Mouse (Mus musculus): Measurements from ENCODE around the gene Kat2b.
"Not testable (repeated sequence)": the region's sequence is repeated elsewhere in the genome, so short reads cannot be mapped to it uniquely, and the experiment has no call there.

The Kat2b gene

GRCm38 (mm10) chr17:53650251-53650661, 83.6 kb downstream of the Kat2b start:
- in situ Hi-C loops (cut with MboI; ENCODE audit: low pct_unique_long_range_greater_than_20kb in 1 of 2, low sequenced_read_pairs in 2 of 2, unreplicated experiment in 1 of 2), result no loop called here

- in situ Hi-C loops (cut with MboI; ENCODE audit: low pct_unique_long_range_greater_than_20kb in 1 of 2, low sequenced_read_pairs in 2 of 2, unreplicated experiment in 1 of 2), result no loop called here
These were observed 87.9 kb downstream of the Kat2b start for GRCm38 (mm10) chr17:53654596-53654995.

- in situ Hi-C loops (cut with MboI; ENCODE audit: low pct_unique_long_range_greater_than_20kb in 1 of 2, low sequenced_read_pairs in 2 of 2, unreplicated experiment in 1 of 2), result no loop called here
These were observed 88.4 kb downstream of the Kat2b start for GRCm38 (mm10) chr17:53655081-53655480.

- in situ Hi-C loops (cut with MboI; ENCODE audit: low pct_unique_long_range_greater_than_20kb in 1 of 2, low sequenced_read_pairs in 2 of 2, unreplicated experiment in 1 of 2), result no loop called here
These were observed 89.3 kb downstream of the Kat2b start for GRCm38 (mm10) chr17:53655959-53656358.

- in situ Hi-C loops (cut with MboI; ENCODE audit: low pct_unique_long_range_greater_than_20kb in 1 of 2, low sequenced_read_pairs in 2 of 2, unreplicated experiment in 1 of 2), result no loop called here
These were observed 89.8 kb downstream of the Kat2b start for GRCm38 (mm10) chr17:53656369-53656860.

- in situ Hi-C loops (cut with MboI; ENCODE audit: low pct_unique_long_range_greater_than_20kb in 1 of 2, low sequenced_read_pairs in 2 of 2, unreplicated experiment in 1 of 2), result not testable (repeated sequence)
These were observed 90.7 kb downstream of the Kat2b start for GRCm38 (mm10) chr17:53657391-53657790.

GRCm38 (mm10) chr17:53658668-53659067, 92.0 kb downstream of the Kat2b start:
- in situ Hi-C loops (cut with MboI; ENCODE audit: low pct_unique_long_range_greater_than_20kb in 1 of 2, low sequenced_read_pairs in 2 of 2, unreplicated experiment in 1 of 2), result no loop called here

GRCm38 (mm10) chr17:53659230-53659629, 92.6 kb downstream of the Kat2b start:
- in situ Hi-C loops (cut with MboI; ENCODE audit: low pct_unique_long_range_greater_than_20kb in 1 of 2, low sequenced_read_pairs in 2 of 2, unreplicated experiment in 1 of 2), result no loop called here

GRCm38 (mm10) chr17:53659738-53660137, 93.1 kb downstream of the Kat2b start:
- in situ Hi-C loops (cut with MboI; ENCODE audit: low pct_unique_long_range_greater_than_20kb in 1 of 2, low sequenced_read_pairs in 2 of 2, unreplicated experiment in 1 of 2), result no loop called here

GRCm38 (mm10) chr17:53661056-53661840, 94.6 kb downstream of the Kat2b start:
- in situ Hi-C loops (cut with MboI; ENCODE audit: low pct_unique_long_range_greater_than_20kb in 1 of 2, low sequenced_read_pairs in 2 of 2, unreplicated experiment in 1 of 2), result no loop called here

- in situ Hi-C loops (cut with MboI; ENCODE audit: low pct_unique_long_range_greater_than_20kb in 1 of 2, low sequenced_read_pairs in 2 of 2, unreplicated experiment in 1 of 2), result no loop called here
These were observed 97.6 kb downstream of the Kat2b start for GRCm38 (mm10) chr17:53664267-53664666.

GRCm38 (mm10) chr17:53664703-53665382, 98.2 kb downstream of the Kat2b start:
- in situ Hi-C loops (cut with MboI; ENCODE audit: low pct_unique_long_range_greater_than_20kb in 1 of 2, low sequenced_read_pairs in 2 of 2, unreplicated experiment in 1 of 2), result no loop called here

GRCm38 (mm10) chr17:53670453-53670852, 103.8 kb downstream of the Kat2b start:
- in situ Hi-C loops (cut with MboI; ENCODE audit: low pct_unique_long_range_greater_than_20kb in 1 of 2, low sequenced_read_pairs in 2 of 2, unreplicated experiment in 1 of 2), result no loop called here

GRCm38 (mm10) chr17:53678716-53679115, 112.1 kb downstream of the Kat2b start:
- in situ Hi-C loops (cut with MboI; ENCODE audit: low pct_unique_long_range_greater_than_20kb in 1 of 2, low sequenced_read_pairs in 2 of 2, unreplicated experiment in 1 of 2), result no loop called here

- in situ Hi-C loops (cut with MboI; ENCODE audit: low pct_unique_long_range_greater_than_20kb in 1 of 2, low sequenced_read_pairs in 2 of 2, unreplicated experiment in 1 of 2), result no loop called here
These were observed 121.7 kb downstream of the Kat2b start for GRCm38 (mm10) chr17:53688321-53688720.

GRCm38 (mm10) chr17:53688877-53689802, 122.5 kb downstream of the Kat2b start, which contains the start of gene Sgo1:
Sgo1 (minus strand) TSS chr17:53689333.
- in situ Hi-C loops (cut with MboI; ENCODE audit: low pct_unique_long_range_greater_than_20kb in 1 of 2, low sequenced_read_pairs in 2 of 2, unreplicated experiment in 1 of 2), result no loop called here

GRCm38 (mm10) chr17:53689946-53690345, 123.3 kb downstream of the Kat2b start:
- in situ Hi-C loops (cut with MboI; ENCODE audit: low pct_unique_long_range_greater_than_20kb in 1 of 2, low sequenced_read_pairs in 2 of 2, unreplicated experiment in 1 of 2), result no loop called here

GRCm38 (mm10) chr17:53694039-53694438, 127.4 kb downstream of the Kat2b start:
- in situ Hi-C loops (cut with MboI; ENCODE audit: low pct_unique_long_range_greater_than_20kb in 1 of 2, low sequenced_read_pairs in 2 of 2, unreplicated experiment in 1 of 2), result no loop called here

GRCm38 (mm10) chr17:53697521-53697920, 130.9 kb downstream of the Kat2b start:
- in situ Hi-C loops (cut with MboI; ENCODE audit: low pct_unique_long_range_greater_than_20kb in 1 of 2, low sequenced_read_pairs in 2 of 2, unreplicated experiment in 1 of 2), result not testable (repeated sequence)
